Comparison of ENCODE assay signal across 12 mouse cellular contexts in genomic region chr13:56115906-56116305, GRCm38 (mm10). TPM values are rescaled to one million over a fixed set of nuclear protein-coding genes. Genes with fewer than 3 reads are reported as not detected.
A peak's percentile ranks its signal among the peaks of the same experiment; 100 is the strongest.
DNase-seq lines count a peak whose midpoint lies in the region; ATAC-seq lines count a peak whose summit lies in the region.
"Had no signal": no experiment of that assay in that cellular context is flagged by ENCODE, and none has a peak within 500 bp of the region (broad histone marks: within the 10 kb centered on the region; RNA-seq: fewer than 3 reads in every experiment).

No protein-coding gene starts in this region.

- H3K9ac ChIP-seq in heart, embryonic 14.5 days (ENCODE audit: low read length): peak overlapping the region; percentile 41
- no peak overlapping the region for H3K9ac ChIP-seq in lung, embryonic 15.5 days
- H3K9ac ChIP-seq in embryonic facial prominence, embryonic 13.5 days: peak overlapping the region; percentile 47; the same call in 1 of the 2 replicates
- no peak overlapping the region for H3K9ac ChIP-seq in neural tube, embryonic 15.5 days (replicated peaks)
- H3K9ac ChIP-seq: midbrain, embryonic 12.5 days had no signal

- intact Hi-C loops in gastrocnemius, postnatal 36 days (cut with DNase I): no loop called here

- no peak for DNase-seq in heart, adult 8-10 months (ENCODE audit: low spot score)
- no peak for DNase-seq in lung, adult 18-20 months
- no peak for DNase-seq in embryo, embryonic 10 days (ENCODE audit: low spot score)
- DNase-seq in gastrocnemius, postnatal 36 days: no peak
- DNase-seq: adrenal gland, adult 2 months; thymus, postnatal 25 days had no signal

- no peak overlapping the region for H3K4me3 ChIP-seq in heart, embryonic 14.5 days (ENCODE audit: control insufficient read depth in 1 of 2, insufficient read depth in 1 of 2, low read depth in 1 of 2, low read length in 2 of 2)
- H3K4me3 ChIP-seq in lung, embryonic 15.5 days: no peak overlapping the region
- no peak overlapping the region for H3K4me3 ChIP-seq in embryonic facial prominence, embryonic 13.5 days
- no peak overlapping the region for H3K4me3 ChIP-seq in neural tube, embryonic 15.5 days (replicated peaks)
- H3K4me3 ChIP-seq: midbrain, embryonic 12.5 days had no signal

- peak overlapping the region; percentile 76 to 86 for H3K27ac ChIP-seq in heart, embryonic 14.5 days (replicated peaks in 1 of 2; ENCODE audit: control insufficient read depth in 1 of 2, insufficient read depth in 1 of 2, low read depth in 2 of 2, low read length in 2 of 2)
- H3K27ac ChIP-seq in lung, embryonic 15.5 days: peak overlapping the region; percentile 78
- peak overlapping the region; percentile 71 for H3K27ac ChIP-seq in embryonic facial prominence, embryonic 13.5 days
- H3K27ac ChIP-seq in neural tube, embryonic 15.5 days (replicated peaks): 0 out of 2 replicates have a peak overlapping the region, but pooled peaks have one; percentile 37
- H3K27ac ChIP-seq: midbrain, embryonic 12.5 days had no signal

- ATAC-seq in heart, embryonic 14.5 days (ENCODE audit: insufficient number of reproducible peaks, insufficient read depth, low FRiP score, low read depth): no peak
- ATAC-seq in lung, embryonic 15.5 days (ENCODE audit: borderline replicate concordance, extremely low read depth, low FRiP score, low TSS enrichment): no peak
- ATAC-seq in embryonic facial prominence, embryonic 13.5 days (ENCODE audit: insufficient number of reproducible peaks, insufficient read depth, low FRiP score, low TSS enrichment, low read depth): no peak
- no peak for ATAC-seq in neural tube, embryonic 15.5 days (ENCODE audit: low FRiP score)

- no peaks in the 10 kb centered on the region for H3K27me3 ChIP-seq in heart, embryonic 14.5 days (ENCODE audit: control insufficient read depth, insufficient read depth, low read length)
- no peaks in the 10 kb centered on the region for H3K27me3 ChIP-seq in lung, embryonic 15.5 days
- H3K27me3 ChIP-seq in embryonic facial prominence, embryonic 13.5 days: no peaks in the 10 kb centered on the region
- H3K27me3 ChIP-seq in neural tube, embryonic 15.5 days (replicated peaks): no peaks in the 10 kb centered on the region
- H3K27me3 ChIP-seq: midbrain, embryonic 12.5 days had no signal

- H3K4me1 ChIP-seq in heart, embryonic 14.5 days (ENCODE audit: control insufficient read depth in 2 of 2, insufficient read depth in 2 of 2, low read length in 2 of 2): peaks cover 70 to 86% of the 10 kb centered on the region in 2 experiments
- H3K4me1 ChIP-seq in lung, embryonic 15.5 days: peaks cover 61% of the 10 kb centered on the region
- H3K4me1 ChIP-seq in embryonic facial prominence, embryonic 13.5 days: peaks cover 69% of the 10 kb centered on the region
- peaks cover 70% of the 10 kb centered on the region for H3K4me1 ChIP-seq in neural tube, embryonic 15.5 days

- peaks cover 22% of the 10 kb centered on the region for H3K36me3 ChIP-seq in heart, embryonic 14.5 days (ENCODE audit: control insufficient read depth, insufficient read depth, low read length)
- H3K36me3 ChIP-seq in lung, embryonic 15.5 days: peaks cover 11% of the 10 kb centered on the region; the same call in 1 of the 2 replicates
- H3K36me3 ChIP-seq in embryonic facial prominence, embryonic 13.5 days: peaks cover 46% of the 10 kb centered on the region
- peaks cover 14% of the 10 kb centered on the region for H3K36me3 ChIP-seq in neural tube, embryonic 15.5 days

- peak overlapping the region; percentile 8; the same call in 1 of the 2 replicates for H3K4me2 ChIP-seq in heart, embryonic 14.5 days (ENCODE audit: low read length)
- H3K4me2 ChIP-seq in lung, embryonic 15.5 days: no peak overlapping the region
- no peak overlapping the region for H3K4me2 ChIP-seq in embryonic facial prominence, embryonic 13.5 days
- no peak overlapping the region for H3K4me2 ChIP-seq in neural tube, embryonic 15.5 days
- H3K4me2 ChIP-seq: liver, embryonic 11.5 days; midbrain, embryonic 12.5 days had no signal

- no peaks in the 10 kb centered on the region for H3K9me3 ChIP-seq in heart, embryonic 14.5 days (ENCODE audit: control insufficient read depth, low read length)
- no peaks in the 10 kb centered on the region for H3K9me3 ChIP-seq in lung, embryonic 15.5 days
- no peaks in the 10 kb centered on the region for H3K9me3 ChIP-seq in embryonic facial prominence, embryonic 13.5 days
- no peaks in the 10 kb centered on the region for H3K9me3 ChIP-seq in neural tube, embryonic 15.5 days (replicated peaks)
- H3K9me3 ChIP-seq: midbrain, embryonic 12.5 days had no signal

- 8% methylated on average over 3 of the region's 3 CpGs for WGBS in heart, embryonic 14.5 days
- WGBS in lung, embryonic 15.5 days: 26% methylated on average over 3 of the region's 3 CpGs
- 15% methylated on average over 3 of the region's 3 CpGs for WGBS in embryonic facial prominence, embryonic 13.5 days
- WGBS in neural tube, embryonic 15.5 days: 41% methylated on average over 3 of the region's 3 CpGs

RNA-seq across cellular contexts. Expression of gene H2afy, which starts 20.3 kb away (rescaled TPM):
- 102 and 107 TPM in 2 replicates for polyA plus RNA-seq in heart, embryonic 14.5 days (2014; fragmentation: Nextera tagmentation; extraction: Ambion mirVana)
- 10 to 100 TPM; 39.0 to 48.2 (median 45.6) TPM for total RNA-seq in heart, adult 8-10 months (2022)
- 317 and 326 TPM in 2 replicates for polyA plus RNA-seq in lung, embryonic 15.5 days (2015; fragmentation: Nextera tagmentation; extraction: Ambion mirVana)
- 338 and 383 TPM in 2 replicates for polyA plus RNA-seq in embryonic facial prominence, embryonic 13.5 days (2015; fragmentation: Nextera tagmentation; extraction: Ambion mirVana)
- 244 and 272 TPM in 2 replicates for polyA plus RNA-seq in neural tube, embryonic 15.5 days (2015; fragmentation: Nextera tagmentation; extraction: Ambion mirVana)
- total RNA-seq in gastrocnemius, postnatal 36 days (2021): 10 to 100 TPM; 57.5 to 69.3 TPM

Comparison
In these comparisons a context has a peak if more than half of its experiments do, and no peak if none do; other contexts are left out.
1. H3K9ac ChIP-seq: peak in heart, embryonic 14.5 days (single experiment) and embryonic facial prominence, embryonic 13.5 days (single experiment); none in lung, embryonic 15.5 days (single experiment) and neural tube, embryonic 15.5 days (single experiment).
2. Peak in every context shown above with its lines, with median percentiles within 50 percentile points of each other: H3K27ac ChIP-seq.